Mouse (Mus musculus) limb, embryonic 14.5 days (tissue): Measurements from ENCODE around the gene 4430402I18Rik. TPM values are rescaled to one million over a fixed set of nuclear protein-coding genes. Genes with fewer than 3 reads are reported as not detected.
A peak's percentile ranks its signal among the peaks of the same experiment; 100 is the strongest.

Source experiments
- ATAC-seq: fragments of 200-750 bp; cut with Nextera tagmentation; 2 replicates; pipeline ENCODE4 v1.8.0; 2017; ENCODE audit warnings: low read depth, moderate number of reproducible peaks, moderate TSS enrichment; ENCODE audit not compliant: low FRiP score
- DNase-seq: peaks from one replicate; pipeline ENCODE4 v3.0.0-alpha.2; 2015; ENCODE audit warnings: low spot score
- H3K27ac ChIP-seq: fragments of 300-500 bp; sonication (generic); replicated peaks from 2 replicates; pipeline ENCODE4 v1.5.1; 2014; ENCODE audit warnings: low read depth, mild to moderate bottlenecking, low read length, moderate library complexity, mixed read lengths
- H3K27me3 ChIP-seq: fragments of 300-500 bp; sonication (generic); 2 replicates; pipeline ENCODE4 v1.6.1; 2014; ENCODE audit warnings: low read length, mixed read lengths; ENCODE audit not compliant: control insufficient read depth, insufficient read depth
- H3K36me3 ChIP-seq: fragments of 300-500 bp; sonication (generic); 2 replicates; pipeline ENCODE4 v1.6.1; 2014; ENCODE audit warnings: mild to moderate bottlenecking, low read length, moderate library complexity, mixed read lengths; ENCODE audit not compliant: control insufficient read depth, insufficient read depth
- H3K4me1 ChIP-seq: fragments of 300-500 bp; sonication (generic); 2 replicates; pipeline ENCODE4 v1.6.1; 2014; ENCODE audit warnings: antibody characterized with exemption, low read length, mixed read lengths; ENCODE audit not compliant: control insufficient read depth, insufficient read depth
- H3K4me2 ChIP-seq: fragments of 300-500 bp; sonication (generic); replicated peaks from 2 replicates; pipeline ENCODE4 v1.6.1; 2014; ENCODE audit warnings: low read depth, mild to moderate bottlenecking, low read length, moderate library complexity; ENCODE audit not compliant: severe bottlenecking
- H3K4me3 ChIP-seq: fragments of 300-500 bp; sonication (generic); replicated peaks from 2 replicates; pipeline ENCODE4 v1.5.1; 2014; ENCODE audit warnings: low read length
- H3K9ac ChIP-seq: fragments of 300-500 bp; sonication (generic); 2 replicates; pipeline ENCODE4 v1.6.1; 2014; ENCODE audit warnings: mild to moderate bottlenecking, low read depth, low read length, moderate library complexity; ENCODE audit not compliant: severe bottlenecking
- H3K9me3 ChIP-seq: fragments of 300-500 bp; sonication (generic); 2 replicates; pipeline ENCODE4 v1.6.1; 2016; ENCODE audit warnings: low read length; ENCODE audit not compliant: control insufficient read depth
- POLR2A ChIP-seq: fragments of 200-500 bp; IDR thresholded peaks from 2 replicates; pipeline ENCODE4 v1.8.0; 2012; ENCODE audit warnings: inconsistent platforms, mild to moderate bottlenecking, moderate library complexity, borderline replicate concordance; ENCODE audit not compliant: insufficient read depth, insufficient read length; ENCODE audit errors: extremely low read depth
- WGBS: fragments of 180-500 bp; shearing (Covaris S2); extraction: QIAGEN DNeasy Blood & Tissue Kit; methylation state at CpG from one replicate; pipeline ENCODE4 v1.1.7; 2014; 5-methylcytosine and 5-hydroxymethylcytosine counted together
- polyA plus RNA-seq, 2 experiments: library from polyadenylated mRNA; depleted of rRNA in 1 of 2; stranded (reverse) in 1 of 2; unstranded in 1 of 2; fragments of >200 nt; fragmentation: Nextera tagmentation in 1 of 2; extraction: Ambion mirVana in 1 of 2; gene quantifications; 2 replicates each; pipeline versions ENCODE4 v1.2.1 to v1.2.3; 2012 to 2014

Gene 4430402I18Rik
- polyA plus RNA-seq, 2 experiments = 1.0 to 1.5 TPM

GRCm38 (mm10) chr19:28854831-28855230, 112.8 kb downstream of the 4430402I18Rik start:
- DNase-seq (no peak), ATAC-seq (no peak)
- Histone ChIP-seq H3K9me3 (no peaks in the 10 kb centered on the region), H3K36me3 (no peaks in the 10 kb centered on the region), H3K27me3 (no peaks in the 10 kb centered on the region), H3K4me2 (no peak overlapping the region), H3K4me1 (no peaks in the 10 kb centered on the region), H3K27ac (no peak overlapping the region), H3K9ac (no peak overlapping the region), H3K4me3 (no peak overlapping the region)
- WGBS = 81% methylated on average over 1 of the region's 1 CpGs
- no peak for TF ChIP-seq POLR2A

- no peak for TF ChIP-seq POLR2A
- no peak overlapping the region for H3K4me3 ChIP-seq
- H3K27ac ChIP-seq = no peak overlapping the region
- no peaks in the 10 kb centered on the region for H3K27me3 ChIP-seq
- no peaks in the 10 kb centered on the region for H3K36me3 ChIP-seq
- DNase-seq (no peak), ATAC-seq (no peak)
- no peaks in the 10 kb centered on the region for H3K4me1 ChIP-seq
- WGBS = 75% methylated on average over 3 of the region's 3 CpGs
- H3K4me2 ChIP-seq = no peak overlapping the region
- no peak overlapping the region for H3K9ac ChIP-seq
- H3K9me3 ChIP-seq = no peaks in the 10 kb centered on the region
These were observed 115.6 kb downstream of the 4430402I18Rik start for GRCm38 (mm10) chr19:28852001-28852400.

GRCm38 (mm10) chr19:28850510-28850909, 117.1 kb downstream of the 4430402I18Rik start:
- no peaks in the 10 kb centered on the region for H3K36me3 ChIP-seq
- no peak for TF ChIP-seq POLR2A
- ATAC-seq (no peak), DNase-seq (no peak)
- 86% methylated on average over 3 of the region's 3 CpGs for WGBS
- H3K9me3 ChIP-seq = no peaks in the 10 kb centered on the region
- no peaks in the 10 kb centered on the region for H3K4me1 ChIP-seq
- H3K27me3 ChIP-seq = no peaks in the 10 kb centered on the region
- no peak overlapping the region for H3K4me2 ChIP-seq
- no peak overlapping the region for H3K9ac ChIP-seq
- H3K27ac ChIP-seq = no peak overlapping the region
- no peak overlapping the region for H3K4me3 ChIP-seq

GRCm38 (mm10) chr19:28844946-28845710, 122.5 kb downstream of the 4430402I18Rik start:
- no peak for TF ChIP-seq POLR2A
- no peak overlapping the region for H3K4me3 ChIP-seq
- no peaks in the 10 kb centered on the region for H3K27me3 ChIP-seq
- H3K36me3 ChIP-seq = no peaks in the 10 kb centered on the region
- no peak overlapping the region for H3K9ac ChIP-seq
- no peaks in the 10 kb centered on the region for H3K9me3 ChIP-seq
- WGBS = 61% methylated on average over 8 of the region's 8 CpGs
- no peak overlapping the region for H3K4me2 ChIP-seq
- DNase-seq = peak; percentile 28
- H3K27ac ChIP-seq = no peak overlapping the region
- no peak for ATAC-seq
- no peaks in the 10 kb centered on the region for H3K4me1 ChIP-seq

Other genes with a start within 250 kb of the 4430402I18Rik start
- 1.1 and 1.7 TPM in 2 replicates for gene Slc1a1, start 132.8 kb downstream of the 4430402I18Rik start, polyA plus RNA-seq (2012; rRNA removed)
- 0.66 and 0.81 TPM in 2 replicates for gene Slc1a1, start 132.8 kb downstream of the 4430402I18Rik start, polyA plus RNA-seq (2014; fragmentation: Nextera tagmentation; extraction: Ambion mirVana)
- gene Plpp6, start 3.8 kb downstream of the 4430402I18Rik start, polyA plus RNA-seq (2012; rRNA removed) = 5.8 and 6.8 TPM in 2 replicates
- gene Plpp6, start 3.8 kb downstream of the 4430402I18Rik start, polyA plus RNA-seq (2014; fragmentation: Nextera tagmentation; extraction: Ambion mirVana) = 9.4 and 9.6 TPM in 2 replicates
- 32.1 and 35.8 TPM in 2 replicates for gene Cdc37l1, start 22.6 kb upstream of the 4430402I18Rik start, polyA plus RNA-seq (2012; rRNA removed)
- 39.6 and 47.8 TPM in 2 replicates for gene Cdc37l1, start 22.6 kb upstream of the 4430402I18Rik start, polyA plus RNA-seq (2014; fragmentation: Nextera tagmentation; extraction: Ambion mirVana)
- gene Ak3, start 80.2 kb upstream of the 4430402I18Rik start, polyA plus RNA-seq (2012; rRNA removed) = 33.9 and 36.0 TPM in 2 replicates
- 83.9 and 84.8 TPM in 2 replicates for gene Ak3, start 80.2 kb upstream of the 4430402I18Rik start, polyA plus RNA-seq (2014; fragmentation: Nextera tagmentation; extraction: Ambion mirVana)
- 28.2 and 30.9 TPM in 2 replicates for gene Rcl1, start 133.6 kb upstream of the 4430402I18Rik start, polyA plus RNA-seq (2012; rRNA removed)
- gene Rcl1, start 133.6 kb upstream of the 4430402I18Rik start, polyA plus RNA-seq (2014; fragmentation: Nextera tagmentation; extraction: Ambion mirVana) = 47.4 and 48.6 TPM in 2 replicates